Mouse (Mus musculus) splenic B cell, adult 2 months (primary cell): Measurements from ENCODE around the gene Pdcd1lg2.
A peak's percentile ranks its signal among the peaks of the same experiment; 100 is the strongest.

Source experiments
- DNase-seq: peaks from one replicate; pipeline ENCODE4 v3.0.0-alpha.2; 2011; ENCODE audit warnings: low read depth, low spot score
- H3K27me3 ChIP-seq: 2 replicates; pipeline ENCODE4 v1.6.1; 2012; ENCODE audit warnings: mild to moderate bottlenecking, low read length, moderate library complexity, mixed read lengths; ENCODE audit not compliant: control insufficient read depth, poor library complexity, insufficient read depth, severe bottlenecking
- H3K36me3 ChIP-seq: 2 replicates; pipeline ENCODE4 v1.6.1; 2012; ENCODE audit warnings: mild to moderate bottlenecking, low read length, moderate library complexity, mixed read lengths; ENCODE audit not compliant: control insufficient read depth, poor library complexity, insufficient read depth, severe bottlenecking

Pdcd1lg2 gene

DNA sequence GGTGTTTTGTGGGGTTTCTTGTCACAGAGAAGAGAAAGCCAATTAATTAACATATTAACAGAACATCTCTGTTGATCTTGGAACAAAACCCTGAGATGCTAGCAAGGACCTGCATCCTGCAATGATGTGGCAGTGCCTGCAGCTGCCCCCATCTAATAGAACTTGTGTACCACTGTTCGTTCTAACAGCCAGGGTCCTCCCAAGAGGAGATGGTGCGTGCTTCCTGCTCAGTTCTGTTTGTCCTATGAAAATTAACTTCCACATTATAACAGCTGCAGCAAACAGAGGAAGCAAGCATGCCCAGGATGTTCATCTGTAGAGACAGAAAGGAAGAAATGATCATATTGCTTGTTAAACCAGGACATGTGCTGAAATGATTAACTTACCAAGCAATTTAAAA lies 73.8 kb downstream of the Pdcd1lg2 start:
- H3K27me3 ChIP-seq: no peaks in the 10 kb centered on the region
- peak; percentile 78 for DNase-seq
- H3K36me3 ChIP-seq: no peaks in the 10 kb centered on the region

DNA sequence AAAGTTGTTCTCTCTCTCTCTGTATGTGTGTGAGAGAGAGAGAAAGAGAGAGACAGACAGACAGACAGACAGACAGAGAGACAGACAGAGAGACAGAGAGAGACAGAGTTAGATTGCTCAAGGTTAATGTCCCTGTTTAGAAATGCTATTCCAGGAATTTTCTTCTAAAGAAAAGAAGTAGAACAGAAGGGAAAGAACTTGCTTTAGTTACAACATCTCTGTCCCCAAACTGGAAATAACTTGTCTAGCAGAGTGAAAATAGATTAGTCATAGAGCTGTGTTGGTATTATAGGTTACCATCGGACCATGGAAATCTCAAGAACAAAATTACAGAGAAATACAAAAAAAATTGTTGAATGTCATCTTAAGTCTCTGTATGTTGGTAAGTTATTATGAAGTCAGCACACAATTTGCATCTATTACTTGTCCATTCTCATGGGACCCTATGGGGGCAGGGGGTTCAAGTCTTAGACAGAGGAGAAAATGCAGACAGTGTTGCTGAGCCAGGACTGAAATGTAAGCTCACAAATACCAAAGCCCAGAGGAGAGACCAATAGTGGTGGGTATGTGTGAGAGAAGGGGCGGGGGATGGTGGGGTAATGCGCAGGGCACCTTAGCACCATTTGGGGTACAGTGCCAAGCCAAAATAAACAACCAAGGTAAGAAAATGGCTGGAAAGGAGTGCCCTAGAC lies 74.7 kb downstream of the Pdcd1lg2 start:
- H3K36me3 ChIP-seq: no peaks in the 10 kb centered on the region
- H3K27me3 ChIP-seq: no peaks in the 10 kb centered on the region
- peak; percentile 74 for DNase-seq

DNA sequence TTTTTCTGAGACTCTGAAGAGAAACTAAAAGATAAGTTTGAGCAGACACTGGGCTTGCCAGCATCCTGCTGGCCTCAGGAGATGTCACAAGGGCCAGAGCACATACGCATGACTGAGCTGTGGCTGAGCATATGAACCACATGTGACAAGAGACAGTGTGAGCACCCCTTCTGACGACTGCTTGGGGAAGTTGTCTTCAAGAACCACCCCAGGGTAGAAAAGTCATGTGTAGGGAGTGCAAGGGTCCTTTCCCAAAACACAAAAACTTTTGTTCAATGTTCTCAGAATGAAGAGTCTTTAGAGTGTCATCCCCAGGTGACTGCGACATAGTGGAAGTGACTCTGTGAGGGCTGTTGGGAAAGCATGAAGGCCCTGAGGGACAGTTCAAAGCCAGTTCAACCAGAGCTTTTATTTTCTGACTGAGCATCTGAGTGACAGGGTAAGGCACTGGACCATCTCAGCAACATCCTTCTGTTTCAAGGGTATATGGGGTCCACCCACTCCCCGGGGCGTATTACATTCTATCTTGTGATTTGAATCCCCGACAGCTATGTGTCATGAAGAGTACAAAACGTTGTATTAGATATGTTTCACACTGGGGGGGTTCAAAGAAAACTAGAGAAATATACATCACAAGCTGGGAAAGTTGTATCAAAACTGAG lies 76.0 kb downstream of the Pdcd1lg2 start:
- DNase-seq: peak; percentile 98

GRCm38 (mm10) chr19:29487326-29488072 lies 76.8 kb downstream of the Pdcd1lg2 start:
- Histone ChIP-seq H3K27me3 (no peaks in the 10 kb centered on the region), H3K36me3 (no peaks in the 10 kb centered on the region)
- DNase-seq: no peak

More for the DNA sequence above, 76.0 kb downstream of the Pdcd1lg2 start:
- no peaks in the 10 kb centered on the region for H3K36me3 ChIP-seq
- H3K27me3 ChIP-seq: no peaks in the 10 kb centered on the region

DNA sequence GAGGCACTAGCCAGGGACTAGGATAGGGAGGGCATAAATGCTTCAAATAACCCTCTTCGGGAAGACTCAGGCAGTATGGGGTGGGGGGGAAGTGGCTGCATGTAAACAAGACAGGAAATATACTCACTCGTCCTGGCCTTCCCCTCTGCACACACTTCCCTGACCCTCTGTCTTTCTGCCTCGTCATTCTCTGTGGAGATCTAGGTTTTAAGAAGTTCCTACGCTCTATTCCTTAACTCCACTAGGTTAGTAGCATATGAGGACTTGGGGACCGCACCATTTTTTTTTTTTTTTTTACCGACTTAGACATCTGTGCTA lies 77.3 kb downstream of the Pdcd1lg2 start:
- no peaks in the 10 kb centered on the region for H3K36me3 ChIP-seq
- H3K27me3 ChIP-seq: no peaks in the 10 kb centered on the region
- peak; percentile 56 for DNase-seq

GRCm38 (mm10) chr19:29488420-29488819 lies 77.7 kb downstream of the Pdcd1lg2 start:
- no peak for DNase-seq
- no peaks in the 10 kb centered on the region for H3K27me3 ChIP-seq
- H3K36me3 ChIP-seq: no peaks in the 10 kb centered on the region

DNA sequence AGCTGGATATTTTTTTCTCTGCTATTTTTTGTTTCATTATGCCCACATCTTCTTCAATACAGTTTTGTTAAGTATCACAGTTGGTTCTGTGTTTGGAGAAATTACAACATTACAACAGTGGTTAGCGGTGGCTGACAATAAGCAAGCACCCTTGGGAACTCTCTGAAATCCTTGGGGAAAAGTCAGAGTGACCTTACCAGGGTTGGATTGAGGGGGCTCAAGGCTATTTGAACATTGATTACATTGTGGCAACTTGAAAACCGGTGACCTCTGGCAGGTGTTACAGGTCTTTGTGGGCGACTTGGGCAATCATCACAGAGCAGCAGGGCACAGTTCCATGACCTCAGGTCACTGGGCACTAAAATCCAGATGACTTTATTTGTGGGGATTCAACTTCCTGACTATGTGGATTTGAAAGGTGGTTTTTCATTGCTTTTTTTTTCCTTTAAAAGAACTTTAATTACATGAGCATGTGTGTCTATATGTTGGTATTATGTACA lies 79.1 kb downstream of the Pdcd1lg2 start:
- no peaks in the 10 kb centered on the region for H3K36me3 ChIP-seq
- no peak for DNase-seq
- no peaks in the 10 kb centered on the region for H3K27me3 ChIP-seq

DNA sequence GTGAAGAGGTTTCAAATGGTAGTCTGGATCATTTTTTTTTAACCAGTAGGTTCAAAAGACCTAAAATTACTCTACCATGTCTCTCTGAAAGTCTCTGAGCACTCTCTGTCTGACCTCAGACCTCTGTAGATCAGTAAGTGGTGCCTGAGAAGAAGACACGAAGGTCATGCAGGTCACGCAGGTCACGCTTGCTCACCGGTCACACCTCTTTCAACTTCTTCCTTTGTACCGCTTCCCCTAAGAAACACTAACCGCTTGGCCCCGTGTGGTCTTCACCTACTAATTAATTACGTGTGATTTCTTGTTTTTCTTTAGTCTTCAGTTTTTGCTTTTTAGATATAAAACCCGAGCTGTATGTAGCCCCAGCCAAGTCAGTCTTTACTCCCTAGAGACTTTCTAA lies 80.7 kb downstream of the Pdcd1lg2 start:
- no peaks in the 10 kb centered on the region for H3K27me3 ChIP-seq
- DNase-seq: peak; percentile 86
- no peaks in the 10 kb centered on the region for H3K36me3 ChIP-seq

DNA sequence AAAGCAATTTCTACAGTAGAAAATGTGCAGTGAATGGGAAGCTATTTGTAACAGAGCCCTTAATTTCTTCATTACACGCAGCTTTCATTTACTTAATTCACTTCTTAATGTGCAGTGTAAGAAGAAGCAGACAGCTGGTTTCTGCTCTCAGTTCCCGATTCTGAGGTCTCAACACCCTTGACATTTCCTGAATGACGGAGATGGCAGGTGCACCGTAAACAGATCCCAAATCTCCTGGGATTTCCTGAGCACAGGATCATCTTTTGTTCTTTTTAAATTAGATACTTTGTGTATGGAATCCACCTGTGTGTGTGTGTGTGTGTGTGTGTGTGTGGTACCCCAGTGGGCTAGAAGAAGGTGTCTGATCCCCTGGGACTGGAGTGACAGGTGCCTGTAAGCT lies 83.7 kb downstream of the Pdcd1lg2 start:
- DNase-seq: peak; percentile 86
- Histone ChIP-seq H3K36me3 (no peaks in the 10 kb centered on the region), H3K27me3 (no peaks in the 10 kb centered on the region)

DNA sequence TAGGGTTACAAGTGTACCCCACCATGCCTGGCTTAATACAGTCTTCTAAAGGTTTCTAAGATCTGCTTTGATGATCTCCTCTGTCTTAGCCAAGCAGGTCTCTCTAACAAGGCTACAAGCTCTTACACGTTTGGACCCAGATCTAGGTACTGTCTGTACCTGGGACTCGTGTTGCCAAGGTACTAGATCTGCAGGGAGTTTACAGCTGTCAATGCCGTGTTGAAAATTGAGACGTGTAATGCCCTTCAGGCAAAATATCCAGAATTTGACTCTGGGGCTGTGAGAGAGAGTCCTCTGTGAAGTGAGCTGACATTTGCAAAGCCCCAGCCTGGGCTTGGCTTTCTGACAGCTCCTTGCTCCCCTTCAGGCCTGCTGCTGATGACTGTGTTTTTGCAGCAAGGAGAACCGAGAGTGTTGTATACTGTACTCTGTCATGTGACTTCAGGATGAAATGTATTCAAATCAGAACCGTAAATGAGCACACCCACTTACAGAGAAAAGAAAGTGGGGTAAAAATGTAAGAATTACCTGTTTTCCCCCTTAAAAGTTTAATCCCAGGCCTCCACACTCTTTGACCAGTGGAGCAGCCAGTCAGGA lies 85.4 kb downstream of the Pdcd1lg2 start:
- Histone ChIP-seq H3K27me3 (no peaks in the 10 kb centered on the region), H3K36me3 (no peaks in the 10 kb centered on the region)
- peak; percentile 85 for DNase-seq

DNA sequence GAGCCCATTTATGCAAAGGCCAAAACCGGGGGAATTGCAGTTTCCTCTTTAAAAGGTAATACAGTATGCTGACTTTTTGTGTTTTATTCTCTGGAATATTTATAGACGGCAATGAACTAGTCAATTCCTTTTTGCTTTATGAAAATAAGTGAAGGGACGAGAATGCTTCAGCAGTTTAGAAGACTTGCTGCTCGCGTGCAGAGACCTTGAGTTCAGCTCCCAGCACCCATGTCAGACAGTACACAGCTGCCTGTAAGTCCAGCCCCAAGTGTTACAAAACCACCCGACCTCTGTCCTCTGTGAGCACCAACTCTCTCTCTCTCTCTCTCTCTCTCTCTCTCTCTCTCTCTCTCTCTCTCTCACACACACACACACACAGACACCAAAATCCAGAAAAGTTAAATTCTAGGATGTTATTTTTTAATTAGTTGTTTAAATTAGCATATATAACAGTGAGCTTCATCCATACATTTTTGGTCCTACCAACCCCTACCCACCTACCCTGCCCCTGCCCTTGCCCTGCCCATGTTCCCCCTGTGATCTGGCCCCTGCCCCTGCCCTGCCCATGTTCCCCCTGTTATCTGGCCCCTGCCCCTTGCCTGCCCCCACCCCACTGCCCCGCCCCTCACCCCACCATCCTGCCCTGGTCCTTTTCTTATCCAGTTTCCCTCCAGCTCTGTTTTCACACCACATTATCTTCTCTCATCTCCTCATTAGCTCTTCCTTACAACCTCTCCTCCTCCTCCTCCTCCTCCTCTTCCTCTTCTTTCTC lies 86.3 kb downstream of the Pdcd1lg2 start:
- Histone ChIP-seq H3K27me3 (no peaks in the 10 kb centered on the region), H3K36me3 (no peaks in the 10 kb centered on the region)
- peak; percentile 43 for DNase-seq

GRCm38 (mm10) chr19:29497874-29498273 lies 87.2 kb downstream of the Pdcd1lg2 start:
- Histone ChIP-seq H3K36me3 (no peaks in the 10 kb centered on the region), H3K27me3 (no peaks in the 10 kb centered on the region)
- peak; percentile 37 for DNase-seq

GRCm38 (mm10) chr19:29498842-29499456 lies 88.2 kb downstream of the Pdcd1lg2 start:
- peak; percentile 35 for DNase-seq
- H3K27me3 ChIP-seq: no peaks in the 10 kb centered on the region
- H3K36me3 ChIP-seq: no peaks in the 10 kb centered on the region

DNA sequence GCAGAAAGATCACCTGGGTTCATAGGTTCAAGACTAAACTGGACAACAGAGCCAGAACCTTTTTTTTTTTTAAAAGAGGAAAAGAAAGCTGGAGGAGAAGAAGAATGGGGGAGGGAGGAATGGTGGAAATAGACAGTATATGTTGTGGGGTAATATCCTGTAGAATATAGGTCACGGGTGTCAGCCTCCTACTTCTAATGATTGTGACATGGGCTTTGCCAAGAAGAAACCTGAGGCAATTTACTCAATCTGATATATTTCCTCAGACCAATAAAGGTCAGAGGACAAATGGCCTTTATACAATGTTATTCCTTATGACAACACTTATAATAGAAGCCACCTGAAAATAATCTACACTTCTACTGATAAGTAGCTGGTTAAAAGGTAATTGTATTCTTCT lies 89.6 kb downstream of the Pdcd1lg2 start:
- H3K27me3 ChIP-seq: no peaks in the 10 kb centered on the region
- no peaks in the 10 kb centered on the region for H3K36me3 ChIP-seq
- no peak for DNase-seq
